Mouse (Mus musculus): Measurements from ENCODE around the gene Uts2r.

DNA sequence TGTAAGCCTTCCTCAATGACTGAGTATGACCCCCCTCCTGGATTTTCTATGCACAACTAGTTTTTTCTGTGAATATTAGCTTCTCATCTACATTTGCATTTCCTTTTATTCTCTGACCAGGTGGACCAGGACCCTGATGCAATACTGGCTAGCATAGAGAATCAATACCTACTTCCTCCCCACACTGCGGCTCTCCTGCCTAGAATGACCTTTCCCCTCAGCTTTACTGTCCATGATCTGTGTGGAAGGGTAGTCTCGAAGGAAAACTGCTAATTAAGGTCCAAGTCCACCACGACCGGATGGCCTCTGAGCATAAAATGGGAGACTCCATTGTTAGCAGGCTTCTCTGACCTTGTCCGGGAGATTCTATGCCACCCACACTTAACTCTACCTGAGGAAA lies 22.4 kb upstream of the Uts2r start:
- no peak for TF ChIP-seq EP300 (IDR thresholded peaks at IDR 0.05; ENCODE audit: low read depth)
- TF ChIP-seq CTCF (IDR thresholded peaks at IDR 0.05; ENCODE audit: low read depth) = no peak

Measured in liver, embryonic 14.5 days (tissue).